Mouse (Mus musculus) adrenal gland, adult 8-10 months (tissue): ENCODE measurements around the gene Wdr44. TPM values are rescaled to one million over a fixed set of nuclear protein-coding genes. Genes with fewer than 3 reads are reported as not detected.
A peak's percentile ranks its signal among the peaks of the same experiment; 100 is the strongest.
"Not testable (repeated sequence)": the region's sequence is repeated elsewhere in the genome, so short reads cannot be mapped to it uniquely, and the experiment has no call there.

ENCODE experiments used
- DNase-seq: peaks from one replicate; pipeline ENCODE4 v3.0.0; 2022
- total RNA-seq, 4 experiments: library from RNA; stranded (reverse); gene quantifications; 2 replicates each; pipeline ENCODE4 v1.2.4; 2022

The Wdr44 gene
- 10 to 100 TPM; 13.5 to 17.9 (median 16.0) TPM for total RNA-seq

GRCm38 (mm10) chrX:23692722-23693442 lies at the start of gene Wdr44:
Gene Wdr44 (plus strand): TSS chrX:23693051.
- DNase-seq = peak; percentile 94

- no peak for DNase-seq
Observed at GRCm38 (mm10) chrX:23648371-23648770, 44.5 kb upstream of the Wdr44 start.

DNA sequence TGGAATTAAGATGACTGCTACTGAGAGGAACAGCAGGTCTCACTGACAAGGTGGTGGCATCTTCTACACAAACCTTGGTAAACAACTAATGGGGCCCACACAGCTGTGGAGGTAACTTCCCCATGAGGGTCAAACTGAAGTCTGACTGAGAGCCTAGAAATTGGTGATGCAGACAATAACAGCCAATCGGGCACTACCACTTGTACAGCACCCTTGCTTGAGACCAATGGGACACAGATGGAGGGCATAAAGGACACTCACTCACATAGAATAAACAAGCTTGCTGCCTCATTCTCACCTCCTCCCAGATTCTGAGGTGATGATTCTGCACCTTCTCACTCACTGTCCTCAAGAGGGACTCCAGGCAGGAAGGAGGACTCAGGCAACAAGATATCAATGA lies 30.6 kb upstream of the Wdr44 start:
- DNase-seq = no peak

DNA sequence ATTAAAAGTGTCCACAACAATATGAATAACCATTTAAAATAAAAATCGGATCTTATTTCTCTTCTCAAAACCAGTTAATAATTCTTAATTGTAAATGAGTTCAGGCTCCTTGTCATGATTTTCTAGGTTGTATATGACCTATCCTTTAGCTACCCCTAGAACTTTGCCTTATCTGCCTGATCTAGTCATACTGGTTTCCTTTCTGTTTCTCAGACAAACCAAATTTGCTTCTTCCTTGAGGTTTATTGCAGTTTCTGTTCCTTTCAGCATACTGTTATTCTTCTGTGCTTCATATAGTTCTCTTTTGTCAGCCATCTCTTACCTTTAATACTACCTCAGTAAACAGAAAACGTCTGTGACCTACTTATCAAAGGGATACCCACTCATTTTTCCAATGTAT lies 19.7 kb upstream of the Wdr44 start:
- DNase-seq = no peak

DNA sequence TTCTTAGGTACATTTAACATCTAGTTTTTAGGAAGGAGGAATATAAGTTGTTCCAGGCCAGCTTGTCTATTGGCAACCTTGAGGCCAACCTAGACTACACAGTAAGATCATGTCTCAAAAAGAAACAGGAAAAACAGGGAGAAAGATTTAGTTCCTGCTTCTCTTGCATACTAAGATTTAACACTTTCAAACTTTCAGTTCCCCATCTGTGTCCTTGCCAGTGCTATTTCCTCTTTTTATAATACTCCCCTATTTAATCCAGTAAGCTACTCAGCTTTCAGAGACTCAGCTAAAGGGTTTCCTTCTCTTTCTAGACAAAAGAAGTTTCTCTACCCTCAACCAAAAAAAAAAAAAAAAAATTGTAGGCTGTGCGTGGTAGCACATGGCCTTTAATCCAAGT lies 17.4 kb upstream of the Wdr44 start:
- no peak for DNase-seq

GRCm38 (mm10) chrX:23676583-23676982 lies 16.3 kb upstream of the Wdr44 start:
- no peak for DNase-seq

- no peak for DNase-seq
Observed at GRCm38 (mm10) chrX:23677511-23677910, 15.3 kb upstream of the Wdr44 start.

DNA sequence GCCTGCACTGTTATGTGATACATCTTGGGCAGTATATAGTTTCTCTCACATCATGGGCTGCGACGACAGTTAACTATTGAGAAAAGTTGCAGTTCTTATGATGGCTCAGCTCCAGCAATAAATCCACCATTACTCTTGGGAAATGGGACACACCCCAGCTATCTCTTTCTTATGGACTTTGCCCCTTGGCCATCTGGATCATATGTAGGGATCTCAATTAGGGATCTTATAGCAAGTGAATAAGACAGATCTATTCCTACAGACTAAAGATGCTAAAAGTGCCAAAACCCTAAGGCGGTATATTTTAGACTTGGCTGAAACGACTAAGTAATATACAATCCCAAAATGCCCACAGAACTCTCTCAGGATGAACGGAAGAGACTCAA lies 522 bp upstream of the Wdr44 start:
- no peak for DNase-seq

DNA sequence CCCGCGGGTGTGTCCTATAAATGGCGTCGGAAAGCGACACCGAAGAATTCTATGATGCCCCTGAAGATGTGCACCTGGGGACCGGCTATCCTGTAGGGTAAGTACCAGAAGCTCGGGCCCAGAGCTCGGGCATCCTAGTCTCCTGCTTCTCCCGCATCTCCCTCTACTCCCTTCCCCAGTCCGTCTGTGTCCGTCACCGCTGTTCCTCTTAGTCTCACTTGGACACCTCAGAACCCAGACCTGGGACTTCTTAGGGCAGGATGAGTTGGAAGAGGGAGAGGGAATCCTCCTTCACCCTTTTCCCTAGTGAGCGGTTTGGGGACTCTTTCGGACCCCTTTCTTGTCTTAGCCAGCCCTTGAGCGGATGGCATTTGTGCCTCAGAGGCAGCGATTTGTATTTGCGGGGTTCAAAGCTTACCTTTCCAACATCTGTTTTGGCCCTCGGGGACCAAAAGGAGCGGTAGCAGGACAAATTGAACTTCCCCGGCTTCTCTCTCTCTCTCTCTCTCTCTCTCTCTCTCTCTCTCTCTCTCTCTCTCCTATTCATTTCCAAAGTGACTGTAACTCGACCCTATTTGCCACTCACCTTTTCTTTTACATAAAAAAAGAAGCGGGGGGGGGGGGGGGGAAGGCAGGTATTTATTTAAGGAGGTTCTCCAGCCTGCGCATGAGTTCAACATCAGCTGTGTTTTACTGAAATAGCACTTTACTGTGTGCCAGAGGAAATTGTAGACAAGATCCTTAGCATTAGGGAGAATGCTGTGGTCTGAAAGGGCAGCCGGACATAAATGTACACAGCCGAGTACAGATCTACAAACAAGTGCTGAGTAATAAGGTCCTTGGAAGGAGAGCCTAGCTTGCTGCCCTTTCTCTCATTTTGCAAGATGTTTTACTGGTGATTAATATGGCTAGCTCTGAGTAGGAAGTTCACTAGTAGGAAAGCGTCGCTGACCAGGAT lies 871 bp downstream of the Wdr44 start:
- no peak for DNase-seq

- no peak for DNase-seq
Observed at GRCm38 (mm10) chrX:23694588-23694987, 1.7 kb downstream of the Wdr44 start.

GRCm38 (mm10) chrX:23695109-23695508 lies 2.3 kb downstream of the Wdr44 start:
- DNase-seq = no peak

GRCm38 (mm10) chrX:23697346-23697745 lies 4.5 kb downstream of the Wdr44 start:
- no peak for DNase-seq

DNA sequence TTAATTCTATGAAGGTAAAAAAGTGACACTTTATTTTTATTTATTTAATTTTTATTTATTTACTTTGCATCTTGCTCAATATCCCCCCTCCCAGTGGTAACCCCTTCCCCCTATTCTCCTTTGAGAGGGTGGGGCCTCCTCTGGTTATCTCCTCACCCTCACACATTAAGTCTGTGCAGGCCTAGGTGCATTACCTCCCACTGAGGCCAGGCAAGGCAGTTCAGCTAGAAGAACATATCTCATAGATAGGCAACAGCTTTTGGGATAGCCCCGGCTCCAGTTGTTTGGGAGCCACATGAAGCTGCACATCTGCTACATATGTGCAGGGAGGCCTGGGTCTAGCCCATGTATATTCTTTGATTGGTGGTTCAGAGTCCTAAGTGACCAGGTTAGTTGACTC lies 6.2 kb downstream of the Wdr44 start:
- DNase-seq = no peak

DNA sequence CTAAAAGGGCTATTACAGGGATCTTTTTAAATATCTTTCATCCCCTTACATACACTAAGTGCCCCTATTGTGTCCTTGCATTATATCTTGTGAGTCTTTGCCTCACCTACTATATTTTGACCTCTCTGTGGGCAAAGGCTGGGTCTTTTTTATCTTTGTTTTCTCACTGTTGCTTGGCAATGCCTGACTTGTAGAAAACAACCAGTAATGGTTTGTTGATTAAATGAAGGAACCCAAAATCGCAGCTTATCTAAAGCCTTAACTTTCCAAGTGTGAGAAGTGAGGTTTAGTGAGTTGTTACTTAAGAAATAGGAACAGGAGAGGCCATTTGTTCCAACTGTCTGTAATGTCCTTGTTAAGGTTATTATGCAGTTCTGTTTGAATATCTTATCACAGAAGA lies 24.4 kb downstream of the Wdr44 start:
- DNase-seq = no peak

DNA sequence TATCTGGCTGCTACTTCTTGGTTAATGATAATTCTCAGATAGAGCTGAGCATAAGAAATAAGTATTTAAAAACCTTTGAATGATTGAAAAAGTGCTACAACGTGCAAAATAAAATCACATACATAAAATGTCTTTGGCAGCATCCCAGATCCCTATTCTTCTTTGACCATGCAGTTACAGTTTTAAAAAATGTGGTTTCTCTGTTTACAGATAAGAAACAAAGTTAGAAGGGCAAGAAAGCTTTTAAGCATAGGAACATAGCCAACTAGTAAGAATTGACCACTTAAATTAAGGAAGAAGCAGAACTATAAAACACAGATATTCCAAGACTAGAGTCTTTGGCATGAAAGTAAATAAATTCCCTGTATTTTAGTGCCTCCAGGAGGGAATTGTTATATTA lies 34.6 kb downstream of the Wdr44 start:
- DNase-seq = no peak

DNA sequence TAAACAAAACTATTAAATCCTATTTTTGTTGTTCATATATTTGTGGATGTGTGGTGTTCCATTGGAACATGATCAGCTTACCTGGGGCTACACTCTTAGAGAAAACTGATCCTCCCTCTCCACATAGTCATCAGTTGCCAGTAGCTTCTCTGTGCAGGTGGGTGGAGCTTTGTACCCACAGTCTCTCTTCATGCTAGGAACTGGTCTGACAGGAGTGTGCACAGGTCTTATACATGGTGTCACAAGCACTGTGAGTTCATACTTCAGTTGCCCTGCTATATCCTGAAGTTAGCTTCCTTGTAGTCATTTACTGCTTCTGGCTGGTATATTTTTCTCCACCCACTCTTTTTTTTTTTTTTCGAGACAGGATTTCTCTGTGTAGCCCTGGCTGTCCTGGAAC lies 61.8 kb downstream of the Wdr44 start:
- no peak for DNase-seq

DNA sequence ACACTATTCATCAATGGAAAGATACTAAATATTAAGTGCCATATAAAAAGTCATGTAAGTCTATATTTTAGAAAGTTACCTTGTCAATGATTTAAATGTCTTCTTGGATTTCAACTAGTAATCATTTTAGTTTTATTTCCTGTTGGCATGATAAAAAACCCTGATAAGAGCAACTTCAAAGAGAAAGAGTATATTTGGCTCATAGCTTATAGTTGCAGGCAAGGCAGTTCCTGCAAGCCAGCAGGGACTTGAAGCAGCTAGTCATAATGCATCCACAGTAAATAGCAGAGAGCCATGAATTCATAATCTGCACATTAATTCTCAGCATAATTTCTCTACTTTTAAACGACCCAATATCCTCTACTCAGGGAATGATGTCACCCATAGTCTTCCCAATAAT lies 75.0 kb downstream of the Wdr44 start:
- DNase-seq = no peak

GRCm38 (mm10) chrX:23807125-23807524 lies 114.3 kb downstream of the Wdr44 start:
- DNase-seq = no peak

DNA sequence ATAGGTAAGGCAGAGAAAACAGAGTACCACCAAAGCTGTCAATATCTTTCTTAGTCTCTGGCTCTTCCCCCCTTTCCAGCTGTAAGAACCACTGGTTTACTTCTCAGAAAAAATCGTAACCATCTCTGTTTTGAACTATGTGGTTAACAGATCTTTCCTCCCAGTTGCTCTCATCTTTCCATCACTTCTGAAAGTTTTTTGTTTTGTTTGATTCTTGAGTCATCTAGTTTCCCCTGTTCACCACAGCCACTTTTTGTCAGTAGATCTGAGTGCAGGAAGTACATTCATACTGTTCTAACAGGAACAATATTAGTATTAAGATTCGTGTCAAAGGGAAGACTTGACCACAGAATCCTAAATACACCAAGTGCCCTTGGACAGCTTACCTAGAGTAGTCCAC lies 117.5 kb downstream of the Wdr44 start:
- no peak for DNase-seq

GRCm38 (mm10) chrX:23813287-23813686 lies 120.4 kb downstream of the Wdr44 start:
- DNase-seq = not testable (repeated sequence)

GRCm38 (mm10) chrX:23822885-23823284 lies 130.0 kb downstream of the Wdr44 start:
- not testable (repeated sequence) for DNase-seq

DNA sequence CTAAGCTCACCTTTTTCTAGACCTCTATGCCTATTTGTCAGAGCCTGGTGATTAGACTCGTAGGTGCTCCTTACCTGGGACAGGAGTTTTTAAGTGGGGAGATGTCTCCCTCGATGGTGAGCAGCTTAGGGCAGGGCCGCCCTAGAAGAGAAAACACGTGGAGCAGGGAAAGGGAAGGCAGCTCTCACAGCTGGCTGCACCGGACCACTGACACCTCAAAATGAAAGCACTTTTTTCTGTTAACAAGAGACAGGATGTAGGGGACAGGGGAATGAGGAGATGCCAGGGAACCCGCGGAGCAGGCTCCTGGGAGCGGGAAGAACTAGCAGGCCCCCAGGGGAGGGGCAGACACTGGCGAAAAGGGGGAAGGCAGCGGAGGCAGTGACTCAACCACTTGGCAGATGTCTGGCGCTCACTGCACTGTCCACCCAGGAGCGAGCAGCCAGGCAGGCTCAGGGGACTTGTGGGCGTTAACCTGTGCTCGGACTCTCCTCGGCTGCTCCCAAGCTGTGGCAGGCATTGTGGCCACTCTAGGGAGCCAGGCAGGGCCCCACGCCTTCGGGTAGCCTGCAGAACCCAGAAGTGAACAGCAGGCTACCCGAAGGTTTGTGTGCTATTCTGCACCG lies 130.7 kb downstream of the Wdr44 start:
- peak; percentile 14 for DNase-seq

GRCm38 (mm10) chrX:23833784-23834183 lies 140.9 kb downstream of the Wdr44 start:
- DNase-seq = not testable (repeated sequence)
